ENCODE assay signal across 16 mouse cellular contexts in genomic region chr10:12850781-12851471, GRCm38 (mm10). TPM values are rescaled to one million over a fixed set of nuclear protein-coding genes. Genes with fewer than 3 reads are reported as not detected.
A peak's percentile ranks its signal among the peaks of the same experiment; 100 is the strongest.
DNase-seq lines count a peak whose midpoint lies in the region; ATAC-seq and TF ChIP-seq lines count a peak whose summit lies in the region.
"Had no signal": no experiment of that assay in that cellular context is flagged by ENCODE, and none has a peak within 500 bp of the region (broad histone marks: within the 10 kb centered on the region; RNA-seq: fewer than 3 reads in every experiment).

No protein-coding gene starts in this region.

- CTCF ChIA-PET in Patski (lab: Charles Lee), result no interaction called here

- H3K27ac ChIP-seq in heart, embryonic 10.5 days, result 0 out of 2 replicates have a peak overlapping the region, but pooled peaks have one; percentile 13
- peak overlapping the region; percentile 57 for H3K27ac ChIP-seq in layer of hippocampus, adult 2 months
- peak overlapping the region; percentile 23 for H3K27ac ChIP-seq in small intestine, adult 2 months (ENCODE audit: insufficient read depth, low read depth, low read length)
- H3K27ac ChIP-seq: midbrain, embryonic 12.5 days had no signal

- H3K27me3 ChIP-seq in heart, embryonic 10.5 days (ENCODE audit: insufficient read depth, poor library complexity, severe bottlenecking), result no peaks in the 10 kb centered on the region
- H3K27me3 ChIP-seq in Patski, result no peaks in the 10 kb centered on the region
- H3K27me3 ChIP-seq in small intestine, adult 2 months (ENCODE audit: control insufficient read depth, insufficient read depth, low read length), result no peaks in the 10 kb centered on the region
- H3K27me3 ChIP-seq: midbrain, embryonic 12.5 days had no signal

- in situ Hi-C loops in Patski (cut with MboI; ENCODE audit: low pct_unique_long_range_greater_than_20kb), result no loop called here

- no peak for TF ChIP-seq POLR2A in small intestine, adult 2 months (IDR thresholded peaks at IDR 0.05; ENCODE audit: low read depth, low read length)

- H3K4me1 ChIP-seq in heart, embryonic 10.5 days, result peaks cover 45% of the 10 kb centered on the region
- H3K4me1 ChIP-seq in small intestine, adult 2 months (ENCODE audit: control insufficient read depth, insufficient read depth, insufficient read length, low read length), result peaks cover 27% of the 10 kb centered on the region; the same call in 1 of the 2 replicates
- H3K4me1 ChIP-seq: midbrain, embryonic 12.5 days had no signal

- peak; percentile 66 for ATAC-seq in Patski
- ATAC-seq: intestine, embryonic 16.5 days; liver, postnatal 0 days had no signal

- DNase-seq in heart, embryonic 10.5 days (ENCODE audit: low spot score), result no peak
- no peak for DNase-seq in heart, postnatal 14 days
- no peak for DNase-seq in layer of hippocampus, adult 2 months (ENCODE audit: low spot score in 2 of 2)
- no peak for DNase-seq in layer of hippocampus, adult 11-12 months (ENCODE audit: low spot score)
- DNase-seq in Patski (ENCODE audit: low read depth, low spot score), result no peak
- no peak for DNase-seq in left cerebral cortex, postnatal 10 days (ENCODE audit: extremely low spot score in 1 of 2, low spot score in 2 of 2)
- DNase-seq: cerebellum, postnatal 14 days; embryo, embryonic 11 days; kidney, postnatal 25 days; liver; liver, postnatal 0 days; right cerebral cortex, postnatal 4 days; thymus, adult 18-20 months had no signal

- no peak for TF ChIP-seq CTCF in layer of hippocampus, adult 2 months (conservative IDR thresholded peaks at IDR 0.05)
- TF ChIP-seq CTCF in Patski (IDR thresholded peaks at IDR 0.05), result no peak
- no peak for TF ChIP-seq CTCF in small intestine, adult 2 months (IDR thresholded peaks at IDR 0.05; ENCODE audit: extremely low read depth, insufficient read length, insufficient replicate concordance, low read depth, low read length)

- intact Hi-C loops in heart, postnatal 14 days (cut with DNase I), result no loop called here
- intact Hi-C loops in left cerebral cortex, postnatal 10 days (cut with DNase I), result no loop called here

- H3K4me3 ChIP-seq in heart, embryonic 10.5 days, result no peak overlapping the region
- H3K4me3 ChIP-seq in layer of hippocampus, adult 2 months, result no peak overlapping the region
- H3K4me3 ChIP-seq in small intestine, adult 2 months (ENCODE audit: low read depth, low read length), result no peak overlapping the region
- H3K4me3 ChIP-seq: midbrain, embryonic 12.5 days had no signal

- POLR2A ChIA-PET in Patski (lab: Charles Lee), result no interaction called here

- H3K36me3 ChIP-seq in heart, embryonic 10.5 days, result peaks cover 8% of the 10 kb centered on the region; the same call in 1 of the 2 replicates
- peaks cover 1% of the 10 kb centered on the region; the same call in 1 of the 2 replicates for H3K36me3 ChIP-seq in small intestine, adult 2 months (ENCODE audit: control insufficient read depth, insufficient read depth, low read length)
- H3K36me3 ChIP-seq: midbrain, embryonic 12.5 days had no signal

- 62% methylated on average over 7 of the region's 7 CpGs for WGBS in heart, embryonic 10.5 days
- 61% methylated on average over 7 of the region's 7 CpGs for WGBS in small intestine, adult 2 months

- H3K9me3 ChIP-seq in heart, embryonic 10.5 days, result no peaks in the 10 kb centered on the region
- H3K9me3 ChIP-seq: midbrain, embryonic 12.5 days had no signal

RNA-seq across cellular contexts. Expression of gene Utrn, which starts 18.2 kb away (rescaled TPM):
- 65.2 and 68.5 TPM in 2 replicates for polyA plus RNA-seq in heart, embryonic 10.5 days (2016; fragmentation: Nextera tagmentation; extraction: Ambion mirVana)
- total RNA-seq in heart, postnatal 14 days (2021), result 10 to 100 TPM; 69.6 to 72.4 TPM
- total RNA-seq in layer of hippocampus, adult 2 months (2021), result 10 to 100 TPM; 33.7 to 39.8 TPM
- polyA plus RNA-seq in Patski (2021), result 40.9 TPM
- polyA plus RNA-seq in small intestine, adult 2 months (2012; rRNA removed), result 6.9 and 20.5 TPM in 2 replicates
- 10 to 100 TPM; 41.5 to 42.8 TPM for total RNA-seq in left cerebral cortex, postnatal 10 days (2021)
